Mouse (Mus musculus): ENCODE measurements around the gene Stag1. TPM values are rescaled to one million over a fixed set of nuclear protein-coding genes. Genes with fewer than 3 reads are reported as not detected.
"Not testable (repeated sequence)": the region's sequence is repeated elsewhere in the genome, so short reads cannot be mapped to it uniquely, and the experiment has no call there.

Stag1 gene
- total RNA-seq, 2 experiments from 2014 or later: 26.1 to 28.4 TPM

- intact Hi-C loops (cut with DNase I): no loop called here
- no peak overlapping the region for H3K27ac ChIP-seq
- TF ChIP-seq CTCF (IDR thresholded peaks at IDR 0.05): no peak
- no peak for DNase-seq
- H3K4me3 ChIP-seq: no peak overlapping the region
Measured at GRCm38 (mm10) chr9:100733907-100734440, 136.4 kb downstream of the Stag1 start.

GRCm38 (mm10) chr9:100735993-100736645, 138.5 kb downstream of the Stag1 start:
- DNase-seq: no peak
- no peak for TF ChIP-seq CTCF (IDR thresholded peaks at IDR 0.05)
- intact Hi-C loops (cut with DNase I): no loop called here
- Histone ChIP-seq H3K27ac (no peak overlapping the region), H3K4me3 (no peak overlapping the region)

- Histone ChIP-seq H3K27ac (no peak overlapping the region), H3K4me3 (no peak overlapping the region)
- DNase-seq: no peak
- intact Hi-C loops (cut with DNase I): no loop called here
- TF ChIP-seq CTCF (IDR thresholded peaks at IDR 0.05): no peak
Measured at GRCm38 (mm10) chr9:100736646-100737031, 139.0 kb downstream of the Stag1 start.

DNA sequence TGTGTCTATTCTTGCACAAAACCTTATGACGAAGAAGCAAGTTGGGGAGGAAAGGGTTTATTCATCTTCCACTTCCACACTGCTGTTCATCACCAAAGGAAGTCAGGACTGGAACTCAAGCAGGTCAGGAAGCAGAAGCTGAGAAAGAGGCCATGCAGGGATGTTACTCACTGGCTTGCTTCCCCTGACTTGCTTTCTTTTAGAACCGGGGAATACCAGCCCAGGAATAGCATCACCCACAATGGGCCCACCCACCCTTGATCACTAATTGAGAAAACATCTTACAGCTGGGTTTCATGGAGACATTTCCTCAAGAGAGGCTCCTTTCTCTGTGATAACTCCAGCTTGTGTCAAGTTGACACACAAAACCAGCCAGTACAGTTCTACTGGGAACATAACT, 179.6 kb downstream of the Stag1 start:
- H3K4me3 ChIP-seq; DNase-seq; H3K27ac ChIP-seq; intact Hi-C loops (cut with DNase I): not testable (repeated sequence)

DNA sequence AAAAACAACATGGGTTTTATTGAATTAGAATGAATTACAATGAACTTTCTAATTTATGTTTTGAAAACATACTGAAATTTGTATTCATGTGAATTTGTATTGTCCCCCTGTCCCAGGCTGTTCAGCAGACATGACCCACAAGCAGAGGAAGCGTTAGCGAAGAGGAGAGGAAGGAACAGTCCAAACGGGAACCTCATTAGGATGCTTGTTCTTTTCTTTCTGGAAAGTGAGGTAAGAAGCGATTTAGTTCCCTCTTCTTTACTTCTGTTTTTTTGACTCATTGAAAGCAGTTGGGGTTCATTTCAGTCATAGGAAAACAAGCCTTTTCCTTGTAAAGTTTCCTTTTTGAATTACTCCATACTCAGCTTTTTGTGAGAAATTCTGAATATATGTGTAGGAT, 268.4 kb downstream of the Stag1 start:
- TF ChIP-seq CTCF (IDR thresholded peaks at IDR 0.05): no peak
- H3K4me3 ChIP-seq: no peak overlapping the region
- intact Hi-C loops (cut with DNase I): no loop called here
- no peak for DNase-seq
- no peak overlapping the region for H3K27ac ChIP-seq

DNA sequence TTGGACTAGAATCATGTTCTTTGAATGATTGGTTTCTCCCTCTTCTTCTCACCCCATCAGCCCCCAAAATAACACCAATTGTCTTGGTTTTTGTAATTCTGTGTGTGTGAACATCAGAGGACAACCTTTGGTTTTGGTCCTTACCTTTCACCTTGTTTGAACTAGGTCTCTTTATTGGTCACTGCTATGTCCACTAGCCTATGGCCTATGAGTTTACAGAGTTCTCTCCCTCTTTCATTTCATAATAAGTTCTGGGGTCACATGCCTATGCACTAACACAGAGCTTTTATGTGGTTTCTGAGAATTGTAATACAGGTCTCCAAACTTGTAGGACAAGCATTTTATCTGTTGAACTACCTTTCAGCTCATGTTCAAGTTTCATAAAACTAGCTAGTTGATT, 272.0 kb downstream of the Stag1 start:
- Histone ChIP-seq H3K4me3 (no peak overlapping the region), H3K27ac (no peak overlapping the region)
- DNase-seq: no peak
- TF ChIP-seq CTCF (IDR thresholded peaks at IDR 0.05): no peak
- intact Hi-C loops (cut with DNase I): no loop called here

DNA sequence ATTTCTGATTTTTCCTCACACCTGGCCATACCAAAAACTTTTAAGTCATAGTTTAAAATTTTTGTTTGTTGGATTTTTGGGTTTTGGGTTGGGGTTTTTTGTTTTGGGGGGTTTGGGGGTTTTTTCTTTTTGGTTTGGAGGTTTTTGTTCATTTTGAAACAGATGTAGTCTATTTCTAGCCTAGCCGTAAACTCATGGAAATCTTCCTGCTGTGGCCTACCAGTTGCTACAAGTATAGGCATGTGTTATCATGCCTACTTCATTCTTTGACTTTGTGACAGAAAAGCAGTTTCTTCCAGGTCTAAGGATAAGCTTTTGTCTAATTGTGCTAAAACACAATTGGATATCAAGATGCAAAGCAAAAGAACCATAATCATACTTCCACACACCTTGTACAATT, 298.5 kb downstream of the Stag1 start:
- intact Hi-C loops (cut with DNase I): no loop called here
- no peak for TF ChIP-seq CTCF (IDR thresholded peaks at IDR 0.05)
- DNase-seq: no peak

GRCm38 (mm10) chr9:100898042-100898441, 300.4 kb downstream of the Stag1 start:
- intact Hi-C loops (cut with DNase I): no loop called here

More for the DNA sequence above, 298.5 kb downstream of the Stag1 start:
- Histone ChIP-seq H3K4me3 (no peak overlapping the region), H3K27ac (no peak overlapping the region)

GRCm38 (mm10) chr9:100910352-100910751, 312.8 kb downstream of the Stag1 start:
- intact Hi-C loops (cut with DNase I): no loop called here
- Histone ChIP-seq H3K27ac (no peak overlapping the region), H3K4me3 (no peak overlapping the region)
- peak; percentile 49 for TF ChIP-seq CTCF (IDR thresholded peaks at IDR 0.05)
- no peak for DNase-seq

More at GRCm38 (mm10) chr9:100898042-100898441, 300.4 kb downstream of the Stag1 start:
- peak; percentile 21 for TF ChIP-seq CTCF (IDR thresholded peaks at IDR 0.05)
- DNase-seq: no peak
- Histone ChIP-seq H3K27ac (no peak overlapping the region), H3K4me3 (no peak overlapping the region)

GRCm38 (mm10) chr9:100917111-100917510, 319.5 kb downstream of the Stag1 start:
- DNase-seq: peak; percentile 30
- intact Hi-C loops (cut with DNase I): loop anchor here (2.0 to 5.0 kb wide), 2 partner anchors 395 to 462 kb away; no protein-coding TSS in a partner anchor
- TF ChIP-seq CTCF (IDR thresholded peaks at IDR 0.05): peak; percentile 80
- Histone ChIP-seq H3K4me3 (no peak overlapping the region), H3K27ac (no peak overlapping the region)

GRCm38 (mm10) chr9:100926629-100927028, 329.0 kb downstream of the Stag1 start:
- no peak overlapping the region for H3K4me3 ChIP-seq
- no peak overlapping the region for H3K27ac ChIP-seq
- intact Hi-C loops (cut with DNase I): no loop called here
- DNase-seq: no peak
- TF ChIP-seq CTCF (IDR thresholded peaks at IDR 0.05): no peak

GRCm38 (mm10) chr9:100942042-100942441, 344.4 kb downstream of the Stag1 start:
- no peak overlapping the region for H3K4me3 ChIP-seq
- H3K27ac ChIP-seq: no peak overlapping the region
- no peak for TF ChIP-seq CTCF (IDR thresholded peaks at IDR 0.05)
- no peak for DNase-seq
- intact Hi-C loops (cut with DNase I): no loop called here

- intact Hi-C loops (cut with DNase I): no loop called here
- no peak overlapping the region for H3K27ac ChIP-seq
- no peak for TF ChIP-seq CTCF (IDR thresholded peaks at IDR 0.05)
- no peak overlapping the region for H3K4me3 ChIP-seq
- no peak for DNase-seq
Measured at GRCm38 (mm10) chr9:100944677-100945365, 347.2 kb downstream of the Stag1 start.

Measured in gastrocnemius, adult 2 months (tissue).